Mouse (Mus musculus): ENCODE measurements at regions not wholly inside any gene's neighbourhood (a gene's known extent, or its start where the extent isn't known, plus 50 kb on each side); places are given as distances from the start of the nearest gene placed in this dataset.
"Not testable (repeated sequence)": the region's sequence is repeated elsewhere in the genome, so short reads cannot be mapped to it uniquely, and the experiment has no call there.

DNA sequence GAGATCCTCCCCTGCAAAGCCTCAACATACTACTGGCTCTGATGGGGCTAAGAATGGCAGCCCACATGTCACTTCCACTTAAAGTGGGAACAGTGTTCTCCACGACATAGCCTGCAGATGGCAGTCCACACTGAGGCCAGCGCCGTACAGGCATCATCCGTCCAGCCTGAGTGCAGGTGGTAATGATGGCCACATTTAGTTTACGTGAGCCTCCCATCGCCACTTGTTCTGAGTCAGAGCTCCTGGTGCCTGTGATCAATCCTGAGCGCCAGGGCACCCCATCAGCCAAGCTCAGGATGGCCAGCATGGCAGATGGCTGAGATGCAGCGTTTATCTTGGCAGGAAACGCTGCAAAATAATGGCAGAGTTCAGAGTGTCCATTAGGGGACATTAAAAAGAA, 159.6 kb downstream of the Adgrd1 start:
- H3K36me3 ChIP-seq, result no peaks in the 10 kb centered on the region
- ATAC-seq (replicated peaks; ENCODE audit: insufficient number of reproducible peaks, insufficient read depth, low FRiP score, low read depth), result no peak
- no peaks in the 10 kb centered on the region for H3K4me1 ChIP-seq (replicated peaks)
- no peak overlapping the region for H3K4me2 ChIP-seq
- H3K4me3 ChIP-seq, result no peak overlapping the region
- peaks cover 3% of the 10 kb centered on the region; the same call in 1 of the 2 replicates for H3K9me3 ChIP-seq (replicated peaks)
- H3K27ac ChIP-seq, result no peak overlapping the region
- no peak overlapping the region for H3K9ac ChIP-seq
- no peaks in the 10 kb centered on the region for H3K27me3 ChIP-seq
- WGBS, result 69% methylated on average over 9 of the region's 9 CpGs

DNA sequence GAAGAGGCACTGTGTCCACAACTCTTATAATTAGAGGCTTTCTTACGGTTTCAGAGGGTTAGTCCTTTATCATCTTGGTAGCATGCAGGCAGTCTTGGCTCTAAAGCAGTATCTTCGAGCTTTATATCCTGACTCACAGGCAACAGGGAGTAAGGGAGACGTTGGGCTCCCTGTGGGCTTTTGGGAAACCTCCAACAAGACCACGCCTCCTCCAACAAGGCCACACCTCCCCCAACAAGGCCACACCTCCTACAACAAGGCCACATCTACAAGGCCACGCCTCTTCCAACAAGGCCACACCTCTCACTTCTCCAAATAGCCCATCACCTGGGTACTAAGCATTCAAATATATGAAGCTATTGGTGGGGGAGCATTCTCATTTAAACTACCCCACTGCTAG, 160.7 kb downstream of the Adgrd1 start:
- H3K27ac ChIP-seq, result no peak overlapping the region
- no peaks in the 10 kb centered on the region for H3K27me3 ChIP-seq
- H3K9ac ChIP-seq, result no peak overlapping the region
- H3K36me3 ChIP-seq, result no peaks in the 10 kb centered on the region
- peaks cover 3% of the 10 kb centered on the region; the same call in 1 of the 2 replicates for H3K9me3 ChIP-seq (replicated peaks)
- 51% methylated on average over 5 of the region's 5 CpGs for WGBS
- no peak overlapping the region for H3K4me2 ChIP-seq
- H3K4me1 ChIP-seq (replicated peaks), result 0 out of 2 replicates have a peak, but pooled peaks cover 2% of the 10 kb centered on the region
- ATAC-seq (replicated peaks; ENCODE audit: insufficient number of reproducible peaks, insufficient read depth, low FRiP score, low read depth), result no peak
- H3K4me3 ChIP-seq, result no peak overlapping the region

DNA sequence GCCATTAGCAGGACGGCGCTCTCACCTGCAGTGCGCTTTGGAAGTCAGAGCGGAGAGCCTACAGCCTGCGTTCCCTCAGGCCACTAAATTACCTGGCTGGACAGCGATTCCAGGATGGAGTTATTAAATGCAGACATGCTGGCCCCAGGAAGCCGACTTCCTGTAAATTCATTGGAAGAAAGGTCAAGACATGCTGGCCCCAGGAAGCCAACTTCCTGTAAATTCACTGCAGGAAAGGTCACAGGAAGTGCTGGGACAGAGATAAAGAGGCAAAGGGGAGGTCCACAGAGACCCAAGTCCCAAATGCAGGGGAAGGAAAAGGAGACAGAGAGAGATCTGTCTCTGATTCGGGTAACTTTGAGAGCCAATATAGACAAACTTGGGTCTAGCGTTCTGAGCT, 164.1 kb downstream of the Adgrd1 start:
- H3K27me3 ChIP-seq, result peaks cover 5% of the 10 kb centered on the region; the same call in 1 of the 2 replicates
- H3K27ac ChIP-seq, result no peak overlapping the region
- H3K9ac ChIP-seq, result no peak overlapping the region
- peaks cover 2% of the 10 kb centered on the region; the same call in 1 of the 2 replicates for H3K4me1 ChIP-seq (replicated peaks)
- no peak overlapping the region for H3K4me3 ChIP-seq
- no peak for ATAC-seq (replicated peaks; ENCODE audit: insufficient number of reproducible peaks, insufficient read depth, low FRiP score, low read depth)
- H3K4me2 ChIP-seq, result no peak overlapping the region
- WGBS, result 65% methylated on average over 9 of the region's 9 CpGs
- H3K9me3 ChIP-seq (replicated peaks), result no peaks in the 10 kb centered on the region
- H3K36me3 ChIP-seq, result no peaks in the 10 kb centered on the region

DNA sequence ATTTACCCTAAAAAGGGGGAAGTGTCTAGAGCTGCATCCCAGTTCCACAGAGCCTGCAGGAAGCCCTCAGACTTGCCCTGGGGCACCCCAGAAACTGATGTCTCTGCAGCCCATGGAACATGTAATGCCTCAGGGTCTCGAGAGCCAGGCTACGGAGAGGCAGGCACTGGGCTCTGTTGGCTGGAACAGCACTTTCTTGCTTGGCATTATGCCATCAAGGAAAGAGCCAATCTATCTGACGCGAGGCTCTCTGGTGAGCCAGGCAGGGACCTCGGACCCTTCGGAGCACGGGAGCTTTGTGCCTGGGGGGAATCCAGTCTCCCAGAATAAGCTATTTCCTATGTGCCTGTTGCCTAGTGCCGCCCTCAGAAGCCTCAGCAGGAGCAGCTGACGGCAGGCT, 166.6 kb downstream of the Adgrd1 start:
- no peak for ATAC-seq (replicated peaks; ENCODE audit: insufficient number of reproducible peaks, insufficient read depth, low FRiP score, low read depth)
- no peaks in the 10 kb centered on the region for H3K9me3 ChIP-seq (replicated peaks)
- WGBS, result 31% methylated on average over 9 of the region's 9 CpGs
- peaks cover 2% of the 10 kb centered on the region; the same call in 1 of the 2 replicates for H3K4me1 ChIP-seq (replicated peaks)
- no peak overlapping the region for H3K4me2 ChIP-seq
- H3K4me3 ChIP-seq, result no peak overlapping the region
- no peaks in the 10 kb centered on the region for H3K36me3 ChIP-seq
- no peak overlapping the region for H3K27ac ChIP-seq
- H3K27me3 ChIP-seq, result peaks cover 12% of the 10 kb centered on the region
- H3K9ac ChIP-seq, result no peak overlapping the region

DNA sequence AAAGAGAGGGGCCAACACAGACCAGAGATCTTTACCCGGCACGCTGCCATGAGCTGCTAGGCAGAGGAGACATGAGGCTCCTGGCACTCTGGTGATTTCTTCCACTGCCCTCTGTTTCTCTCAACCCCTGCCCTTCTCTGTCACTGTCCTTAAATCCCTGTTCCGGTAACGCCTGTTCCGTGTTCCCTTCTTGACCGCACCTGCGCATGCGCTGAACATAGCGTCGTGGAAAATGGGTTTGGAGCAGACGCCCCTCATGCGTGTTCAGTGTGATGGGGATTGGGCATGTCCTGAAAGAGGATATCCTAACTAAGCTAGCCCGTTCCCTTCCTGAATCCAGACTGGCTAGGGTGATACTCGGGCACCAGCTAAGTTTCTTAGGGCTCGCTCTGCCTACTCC, 167.8 kb downstream of the Adgrd1 start:
- Histone ChIP-seq H3K4me3 (no peak overlapping the region), H3K4me2 (no peak overlapping the region), H3K9ac (no peak overlapping the region), H3K27me3 (peaks cover 22% of the 10 kb centered on the region), H3K36me3 (no peaks in the 10 kb centered on the region), H3K4me1 (replicated peaks) (peaks cover 2% of the 10 kb centered on the region; the same call in 1 of the 2 replicates), H3K27ac (no peak overlapping the region), H3K9me3 (replicated peaks) (no peaks in the 10 kb centered on the region)
- no peak for ATAC-seq (replicated peaks; ENCODE audit: insufficient number of reproducible peaks, insufficient read depth, low FRiP score, low read depth)
- 89% methylated on average over 15 of the region's 15 CpGs for WGBS

DNA sequence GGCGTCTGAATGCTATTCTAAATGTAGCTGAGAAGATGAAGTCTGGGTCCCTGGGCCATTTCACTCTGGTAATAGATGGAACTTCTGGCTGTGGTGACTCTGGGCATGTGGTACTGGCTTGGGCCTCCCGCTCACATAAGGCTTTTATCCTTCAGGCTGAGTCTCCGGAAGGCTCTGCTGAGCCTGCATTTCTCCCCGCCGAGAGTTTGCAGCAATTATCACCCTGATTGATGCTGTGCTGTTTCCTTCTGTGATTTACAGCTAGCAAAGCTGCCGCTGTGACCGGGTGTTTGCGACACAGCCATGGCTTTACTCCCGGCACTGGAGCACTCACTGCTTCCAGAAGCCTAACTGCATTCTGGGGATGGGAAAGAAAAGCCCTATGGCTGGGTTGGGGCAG, 171.9 kb downstream of the Adgrd1 start:
- no peaks in the 10 kb centered on the region for H3K4me1 ChIP-seq (replicated peaks)
- no peak overlapping the region for H3K9ac ChIP-seq
- H3K27me3 ChIP-seq, result peaks cover 46% of the 10 kb centered on the region
- WGBS, result 21% methylated on average over 9 of the region's 9 CpGs
- H3K27ac ChIP-seq, result no peak overlapping the region
- H3K4me2 ChIP-seq, result no peak overlapping the region
- H3K9me3 ChIP-seq (replicated peaks), result no peaks in the 10 kb centered on the region
- no peaks in the 10 kb centered on the region for H3K36me3 ChIP-seq
- H3K4me3 ChIP-seq, result no peak overlapping the region
- ATAC-seq (replicated peaks; ENCODE audit: insufficient number of reproducible peaks, insufficient read depth, low FRiP score, low read depth), result no peak

DNA sequence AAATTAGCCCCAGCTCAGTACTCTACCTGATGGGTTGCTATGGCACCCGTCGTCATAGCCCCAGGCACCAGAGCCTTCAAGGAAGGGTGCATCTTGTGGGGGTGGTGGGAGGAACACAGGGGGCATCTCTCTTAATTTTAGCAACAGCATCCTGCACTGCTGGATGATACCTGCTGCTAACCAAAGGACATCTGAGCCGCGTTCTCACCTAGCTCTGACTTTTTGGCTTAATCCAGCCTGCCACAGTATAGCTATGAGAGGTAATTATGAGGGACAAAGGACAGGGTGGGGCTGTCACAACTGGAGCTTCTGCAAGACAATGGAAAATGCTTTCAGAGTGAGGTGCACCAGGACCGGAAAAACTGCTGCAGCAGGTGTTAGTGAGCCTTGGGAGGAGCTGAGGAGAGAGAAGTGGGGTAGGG, 173.5 kb downstream of the Adgrd1 start:
- Histone ChIP-seq H3K9me3 (replicated peaks) (no peaks in the 10 kb centered on the region), H3K27me3 (peaks cover 46% of the 10 kb centered on the region), H3K9ac (no peak overlapping the region), H3K4me3 (no peak overlapping the region), H3K4me1 (replicated peaks) (no peaks in the 10 kb centered on the region), H3K4me2 (no peak overlapping the region), H3K36me3 (no peaks in the 10 kb centered on the region), H3K27ac (no peak overlapping the region)
- ATAC-seq (replicated peaks; ENCODE audit: insufficient number of reproducible peaks, insufficient read depth, low FRiP score, low read depth), result no peak
- WGBS, result 17% methylated on average over 5 of the region's 5 CpGs

DNA sequence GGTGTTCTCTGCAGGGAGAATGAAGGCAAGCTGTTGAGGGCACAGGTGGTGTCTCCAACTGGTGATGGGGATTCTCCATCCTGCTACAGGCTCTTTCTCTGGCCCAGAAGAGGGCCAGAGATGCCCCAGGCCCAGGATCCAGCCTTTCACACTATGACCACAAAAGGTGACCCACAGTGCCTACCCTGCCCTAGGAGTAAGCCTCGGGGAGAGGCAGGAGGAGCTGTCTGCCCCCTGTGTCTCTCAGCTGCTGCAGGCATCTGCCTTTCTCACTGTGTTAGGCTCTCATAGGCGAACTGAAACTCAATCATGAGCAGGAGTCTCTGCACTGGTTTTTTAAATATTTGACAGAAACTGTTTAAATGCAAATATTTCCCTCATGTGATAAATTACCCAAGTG, 184.9 kb downstream of the Adgrd1 start:
- Histone ChIP-seq H3K27me3 (peaks cover 14% of the 10 kb centered on the region; the same call in 1 of the 2 replicates), H3K36me3 (no peaks in the 10 kb centered on the region), H3K9me3 (replicated peaks) (no peaks in the 10 kb centered on the region), H3K4me3 (no peak overlapping the region), H3K27ac (no peak overlapping the region), H3K4me1 (replicated peaks) (no peaks in the 10 kb centered on the region), H3K4me2 (no peak overlapping the region), H3K9ac (no peak overlapping the region)
- ATAC-seq (replicated peaks; ENCODE audit: insufficient number of reproducible peaks, insufficient read depth, low FRiP score, low read depth), result no peak
- WGBS, result 26% methylated on average over 2 of the region's 2 CpGs

DNA sequence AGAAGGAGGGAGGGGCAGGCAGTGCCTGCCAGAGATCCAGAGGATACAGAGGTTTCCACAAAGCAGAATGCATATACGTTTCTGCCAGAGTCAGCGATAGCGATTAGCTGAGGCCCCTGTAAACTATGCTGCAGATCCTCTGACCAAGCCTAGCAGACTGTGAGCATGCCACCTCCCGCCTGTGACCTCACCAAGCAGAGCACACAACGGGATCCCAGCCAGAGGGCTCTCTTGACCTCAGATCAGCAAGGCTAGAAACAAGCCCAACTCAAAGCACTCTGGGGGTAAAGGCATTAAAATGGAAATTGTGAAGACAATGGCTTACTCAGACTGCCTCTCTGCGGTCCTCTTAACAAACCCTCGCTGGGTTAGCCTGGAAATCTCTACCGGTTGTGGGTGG, 185.6 kb downstream of the Adgrd1 start:
- ATAC-seq (replicated peaks; ENCODE audit: insufficient number of reproducible peaks, insufficient read depth, low FRiP score, low read depth), result no peak
- no peak overlapping the region for H3K27ac ChIP-seq
- H3K27me3 ChIP-seq, result peaks cover 17% of the 10 kb centered on the region; the same call in 1 of the 2 replicates
- no peak overlapping the region for H3K9ac ChIP-seq
- H3K4me1 ChIP-seq (replicated peaks), result no peaks in the 10 kb centered on the region
- WGBS, result 7% methylated on average over 8 of the region's 8 CpGs
- H3K4me2 ChIP-seq, result no peak overlapping the region
- no peaks in the 10 kb centered on the region for H3K36me3 ChIP-seq
- no peaks in the 10 kb centered on the region for H3K9me3 ChIP-seq (replicated peaks)
- no peak overlapping the region for H3K4me3 ChIP-seq

DNA sequence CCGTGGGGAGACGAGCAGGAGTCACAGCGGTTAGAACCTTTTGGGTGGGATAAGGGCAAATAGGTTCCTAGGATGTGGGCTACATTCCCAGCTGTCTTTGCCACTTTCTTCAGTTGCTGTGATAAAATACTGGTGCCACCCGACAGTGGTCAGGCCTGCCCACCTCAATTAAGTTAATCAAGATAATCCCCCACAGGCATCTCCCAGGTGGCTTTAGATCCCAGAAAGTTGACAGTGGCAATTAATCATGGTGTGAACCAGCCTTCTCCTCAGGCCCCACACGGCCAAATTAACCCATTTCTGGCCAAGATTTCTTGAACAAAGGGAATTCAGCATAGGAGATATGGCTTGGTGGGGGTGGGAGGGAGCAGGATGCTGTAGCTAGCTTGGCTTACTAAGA, 186.3 kb downstream of the Adgrd1 start:
- WGBS, result 9% methylated on average over 5 of the region's 5 CpGs
- H3K27ac ChIP-seq, result no peak overlapping the region
- H3K27me3 ChIP-seq, result peaks cover 17% of the 10 kb centered on the region; the same call in 1 of the 2 replicates
- H3K4me3 ChIP-seq, result no peak overlapping the region
- H3K4me2 ChIP-seq, result no peak overlapping the region
- H3K36me3 ChIP-seq, result no peaks in the 10 kb centered on the region
- no peaks in the 10 kb centered on the region for H3K4me1 ChIP-seq (replicated peaks)
- no peak for ATAC-seq (replicated peaks; ENCODE audit: insufficient number of reproducible peaks, insufficient read depth, low FRiP score, low read depth)
- no peak overlapping the region for H3K9ac ChIP-seq
- H3K9me3 ChIP-seq (replicated peaks), result no peaks in the 10 kb centered on the region

DNA sequence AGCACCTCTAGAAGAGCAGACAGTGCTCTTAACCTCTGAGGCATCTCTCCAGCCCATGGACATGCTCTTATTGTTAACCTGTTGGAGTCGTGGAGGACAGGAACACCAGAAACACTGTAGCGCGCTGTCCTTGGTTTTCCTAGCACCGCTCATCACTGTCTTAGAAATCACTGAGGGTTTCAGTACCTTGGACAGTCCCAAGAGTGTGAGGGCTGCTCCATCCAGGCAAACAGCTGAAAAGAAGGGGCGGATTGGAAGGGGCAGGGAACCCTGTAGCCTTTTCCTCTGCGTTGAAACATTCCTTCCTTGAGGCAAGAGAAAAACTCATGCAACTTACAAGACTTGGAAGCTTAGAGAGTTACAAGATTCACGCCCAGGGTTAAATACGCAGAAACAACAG, 190.9 kb downstream of the Adgrd1 start:
- WGBS, result 10% methylated on average over 8 of the region's 8 CpGs
- no peak overlapping the region for H3K4me2 ChIP-seq
- peaks cover 13% of the 10 kb centered on the region; the same call in 1 of the 2 replicates for H3K27me3 ChIP-seq
- ATAC-seq (replicated peaks; ENCODE audit: insufficient number of reproducible peaks, insufficient read depth, low FRiP score, low read depth), result no peak
- H3K9me3 ChIP-seq (replicated peaks), result no peaks in the 10 kb centered on the region
- no peak overlapping the region for H3K9ac ChIP-seq
- no peaks in the 10 kb centered on the region for H3K36me3 ChIP-seq
- no peak overlapping the region for H3K27ac ChIP-seq
- H3K4me3 ChIP-seq, result no peak overlapping the region
- no peaks in the 10 kb centered on the region for H3K4me1 ChIP-seq (replicated peaks)

DNA sequence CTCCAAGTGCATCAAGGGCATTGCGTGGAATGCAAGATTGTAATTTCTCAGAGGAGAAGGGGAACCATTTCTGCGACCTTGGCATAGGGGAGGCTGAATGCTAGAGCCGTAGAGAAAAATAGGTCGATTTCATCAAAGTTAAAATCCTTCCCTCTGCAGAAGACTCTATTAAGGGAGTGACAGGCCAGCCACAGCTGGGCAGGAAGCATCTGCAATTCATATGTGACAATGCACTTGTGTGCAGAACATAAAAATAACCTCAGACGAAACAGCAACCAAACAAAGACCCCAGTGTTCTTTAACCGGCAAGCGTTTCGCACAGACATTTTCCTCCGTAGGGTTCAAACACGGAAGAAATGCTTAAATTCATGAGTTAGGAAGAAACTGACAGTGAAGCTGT, 196.3 kb downstream of the Adgrd1 start:
- not testable (repeated sequence) for H3K27ac ChIP-seq; H3K9me3 ChIP-seq (replicated peaks); H3K4me3 ChIP-seq; H3K4me1 ChIP-seq (replicated peaks); H3K9ac ChIP-seq; H3K27me3 ChIP-seq; ATAC-seq (replicated peaks; ENCODE audit: insufficient number of reproducible peaks, insufficient read depth, low FRiP score, low read depth); H3K36me3 ChIP-seq; H3K4me2 ChIP-seq
- WGBS, result 61% methylated on average over 10 of the region's 10 CpGs

Data from heart, embryonic 15.5 days (tissue).